Mouse (Mus musculus) cerebellum, adult 9-11 months (tissue): ENCODE data around the gene Slc22a18.
"Not testable (repeated sequence)": the region's sequence is repeated elsewhere in the genome, so short reads cannot be mapped to it uniquely, and the experiment has no call there.

ENCODE experiments used
- DNase-seq: peaks from one replicate; pipeline ENCODE4 v3.0.0; 2022

Slc22a18 gene

DNA sequence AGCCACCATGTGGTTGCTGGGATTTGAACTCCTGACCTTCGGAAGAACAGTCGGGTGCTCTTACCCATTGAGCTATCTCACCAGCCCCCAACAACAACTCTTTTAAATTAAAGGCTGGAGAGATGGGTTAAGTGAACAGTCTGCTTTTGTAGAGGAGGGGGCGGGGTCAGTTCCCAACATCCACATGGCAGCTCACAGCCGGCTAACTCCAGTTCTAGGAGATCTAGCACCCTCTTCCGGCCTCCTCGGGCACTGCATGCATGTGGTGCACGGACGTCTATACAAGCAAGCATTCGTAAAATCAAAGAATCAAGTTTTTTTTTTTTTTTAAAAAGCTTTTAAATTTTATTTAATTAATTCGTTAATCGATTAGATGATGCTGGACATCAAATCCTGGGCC is 32.3 kb downstream of the Slc22a18 start:
- DNase-seq = no peak

DNA sequence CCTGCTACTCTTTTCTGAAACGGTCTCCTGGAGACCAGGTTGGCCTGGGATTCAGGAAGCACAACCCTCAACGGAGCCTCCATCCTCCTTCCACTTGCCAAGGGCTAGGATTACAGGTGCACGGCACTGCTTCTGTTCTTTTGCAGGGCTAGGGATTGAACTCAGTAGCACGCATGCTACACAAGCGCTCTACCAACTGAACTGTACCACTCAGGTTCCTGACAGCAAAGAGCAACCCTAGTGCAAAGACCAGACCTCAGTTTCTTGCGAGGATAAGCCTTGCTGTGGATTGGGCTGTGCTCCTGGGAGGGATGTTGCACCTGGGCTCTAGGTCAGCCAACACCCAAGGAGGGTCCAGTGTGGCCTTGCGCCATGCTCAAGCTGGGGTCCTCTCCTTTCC is 32.7 kb downstream of the Slc22a18 start:
- no peak for DNase-seq

DNA sequence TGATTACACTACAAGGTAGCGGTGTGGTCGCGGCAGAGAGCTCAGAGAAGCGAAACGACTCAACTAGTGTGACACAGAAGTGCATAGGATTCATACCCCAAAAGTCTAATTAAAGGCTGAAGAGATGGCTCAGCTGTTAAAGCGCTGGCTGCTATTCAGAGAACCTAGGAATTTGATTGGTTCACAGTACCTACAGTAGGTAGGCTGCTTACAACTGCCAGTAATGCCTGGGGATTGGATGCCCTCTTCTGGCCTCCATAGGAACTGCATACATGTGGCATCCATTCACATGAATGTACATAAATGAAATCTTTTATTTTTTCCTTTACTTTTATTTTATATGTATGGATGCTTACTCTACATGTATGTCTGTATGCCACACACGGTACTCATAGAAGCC is 33.1 kb downstream of the Slc22a18 start:
- DNase-seq = no peak

DNA sequence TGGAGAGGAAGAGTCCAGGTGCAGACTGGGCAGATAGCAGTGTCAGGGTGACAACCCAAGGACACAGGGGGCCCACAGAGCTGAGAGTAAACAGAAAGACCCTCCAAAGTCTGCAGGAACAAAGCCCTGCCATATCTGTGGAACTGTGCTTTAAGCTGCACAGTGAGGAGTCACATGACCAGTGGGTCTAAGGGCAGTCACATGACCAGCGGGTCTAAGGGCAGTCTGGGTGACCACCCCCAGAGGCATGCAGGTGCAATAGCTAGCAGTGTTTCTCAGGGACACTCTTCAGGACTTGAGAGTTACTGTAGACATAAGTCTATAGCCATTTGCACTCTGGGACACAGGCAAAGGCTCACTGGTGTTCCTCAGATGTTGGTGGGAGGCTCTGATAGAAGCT is 36.0 kb downstream of the Slc22a18 start:
- DNase-seq = no peak

DNA sequence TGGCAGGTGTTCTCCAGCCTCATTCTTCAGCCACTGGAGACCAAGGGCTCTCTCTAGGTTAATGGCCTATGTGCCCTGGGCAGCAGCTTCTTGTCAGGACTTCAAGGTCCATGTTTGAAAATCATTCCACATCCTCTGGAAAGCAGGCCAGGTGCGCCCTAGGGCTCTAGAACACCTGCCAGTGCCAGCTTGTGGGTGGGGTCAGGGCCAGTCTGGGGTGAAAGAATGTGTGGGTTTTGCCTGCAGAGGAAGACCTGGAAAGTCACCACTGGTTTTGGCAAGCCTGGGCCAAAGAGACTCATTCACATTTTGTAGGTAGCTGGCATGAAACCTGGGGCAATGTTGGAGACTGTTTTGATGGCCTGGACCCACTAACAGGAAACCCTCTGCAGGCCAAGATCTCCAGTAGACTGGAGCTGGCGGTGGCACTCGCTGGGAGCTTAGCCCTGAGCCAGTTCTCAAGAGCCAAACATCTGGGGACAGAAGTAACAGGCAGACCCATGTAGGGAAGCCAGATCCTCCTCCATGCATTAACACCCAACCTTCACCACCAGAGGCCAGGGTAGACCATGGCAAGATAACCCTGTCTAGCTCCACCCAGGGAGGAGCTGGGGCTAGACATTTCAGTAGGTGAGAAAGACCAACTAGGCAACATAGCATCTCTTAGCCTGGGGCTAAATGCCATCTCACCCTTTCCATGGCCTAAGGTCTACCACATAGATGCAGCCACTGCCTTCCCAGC is 37.2 kb downstream of the Slc22a18 start:
- DNase-seq = no peak

DNA sequence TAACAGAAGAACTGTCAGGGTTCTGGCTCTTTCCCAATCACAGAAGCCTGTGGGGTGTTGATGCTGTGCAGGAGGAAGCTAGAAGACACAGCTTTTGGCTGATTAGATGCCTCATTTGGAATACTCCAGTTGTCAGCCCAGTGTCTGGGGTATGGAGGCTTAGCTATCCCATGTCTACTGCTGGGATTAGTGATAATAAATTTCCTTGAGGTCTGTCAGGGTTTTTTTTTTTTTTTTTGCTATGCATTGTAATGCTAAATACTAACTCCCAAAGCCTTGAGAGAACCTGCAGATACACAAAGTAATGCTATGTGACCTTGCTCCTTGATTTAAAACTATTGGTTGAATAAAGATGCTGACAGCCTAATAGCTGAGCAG is 37.8 kb downstream of the Slc22a18 start:
- DNase-seq = no peak

DNA sequence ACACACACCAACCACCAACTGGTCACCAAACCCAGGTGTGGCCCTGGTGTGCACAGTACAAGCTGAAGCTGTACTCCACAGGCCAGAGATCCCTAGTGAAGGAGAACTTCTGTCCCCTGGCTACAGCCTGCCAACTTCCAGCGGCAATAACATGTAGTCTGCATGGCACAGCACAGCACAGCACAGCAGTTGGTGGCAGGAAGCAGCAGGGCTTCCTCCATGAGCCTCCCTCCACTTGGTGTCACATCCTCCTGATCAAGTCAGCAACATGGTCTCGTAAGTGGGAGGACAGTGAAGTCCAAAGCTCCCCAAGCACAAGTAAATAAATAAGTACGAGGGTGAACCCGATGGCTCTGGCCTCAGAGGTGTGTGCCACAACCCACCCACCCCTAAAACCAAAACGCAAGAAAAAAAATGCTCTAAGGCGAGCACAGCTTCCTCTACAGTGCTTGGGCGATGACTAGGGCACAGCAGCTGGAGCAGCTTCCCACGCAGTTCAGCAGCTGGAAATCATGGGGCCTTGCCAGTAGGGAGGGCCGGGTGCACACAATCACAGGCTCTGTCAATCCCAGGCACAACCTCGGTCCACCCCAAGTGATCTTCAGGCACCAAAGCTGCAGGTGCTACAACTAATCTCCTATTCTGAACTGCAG is 40.4 kb downstream of the Slc22a18 start:
- DNase-seq = no peak

DNA sequence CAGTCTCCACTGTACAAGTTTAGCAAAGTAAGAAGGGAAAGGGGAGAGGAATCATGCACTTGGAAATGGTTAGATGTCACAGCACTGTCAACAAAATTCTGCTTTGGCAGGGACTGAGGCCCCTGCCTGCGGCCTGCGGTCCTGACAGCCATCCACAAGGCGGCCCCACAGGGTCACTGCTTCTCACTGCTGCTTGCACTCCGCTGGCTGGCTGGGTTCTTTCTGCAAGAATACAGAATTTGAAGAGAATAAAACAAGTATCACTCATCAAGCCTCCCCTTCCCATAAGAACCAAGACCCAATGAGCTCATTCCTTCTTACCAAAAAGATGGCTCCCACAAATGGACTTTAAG is 40.9 kb downstream of the Slc22a18 start:
- DNase-seq = no peak

DNA sequence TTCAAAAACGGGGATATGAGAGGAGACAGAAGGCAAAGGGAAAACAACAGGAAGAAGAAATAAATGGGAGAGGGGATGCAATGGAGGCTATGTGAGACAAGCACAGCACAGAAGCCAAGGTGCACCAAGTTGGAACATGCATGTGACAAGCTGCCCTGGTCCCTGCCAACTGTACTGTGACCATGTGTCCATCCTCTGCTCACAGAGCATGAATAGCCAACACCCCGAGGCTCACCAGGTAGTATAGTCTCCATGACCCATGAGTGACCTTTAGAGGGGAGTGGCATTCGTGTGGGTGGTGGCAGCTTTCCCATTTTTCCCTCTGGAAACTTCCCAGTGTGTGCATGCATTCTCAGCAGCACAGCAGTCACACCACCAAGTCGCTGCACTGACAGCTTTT is 45.8 kb downstream of the Slc22a18 start:
- no peak for DNase-seq

DNA sequence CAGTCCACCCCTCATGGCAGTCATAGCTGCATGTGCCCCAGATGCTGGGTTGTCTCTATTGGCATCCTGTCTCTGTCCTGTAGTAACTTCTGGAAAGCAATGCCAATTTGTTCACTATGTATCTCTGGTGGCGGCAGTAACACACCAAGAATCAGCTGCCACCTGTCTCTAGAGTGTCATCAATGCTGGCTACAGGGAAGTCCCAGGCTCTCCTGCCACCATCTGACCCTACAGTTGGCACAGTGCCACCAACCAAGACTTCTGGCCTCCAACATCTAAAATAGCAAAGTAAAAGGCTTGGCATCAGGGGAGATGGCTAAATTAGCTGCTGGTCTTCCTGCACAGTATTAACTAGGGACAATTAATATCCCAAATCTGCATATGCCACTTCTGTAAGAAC is 58.9 kb downstream of the Slc22a18 start:
- DNase-seq = no peak

DNA sequence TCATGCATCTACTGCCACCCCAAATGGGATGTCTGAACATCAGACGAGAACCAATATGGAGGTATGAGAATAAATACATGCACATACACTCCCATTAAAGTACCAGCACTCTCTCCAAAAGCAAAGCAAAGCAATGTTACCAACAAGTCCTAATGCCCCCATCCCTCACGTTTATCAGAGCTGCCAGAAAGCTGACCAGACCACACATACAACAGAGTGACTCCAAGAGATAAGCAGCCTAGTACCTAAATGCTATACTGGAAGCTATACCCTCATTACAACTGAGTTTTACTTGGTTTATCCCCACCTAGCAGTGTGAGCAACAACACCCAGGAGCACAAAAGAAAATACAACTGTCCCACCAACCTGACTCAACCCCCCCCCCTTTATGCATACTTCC is 59.7 kb downstream of the Slc22a18 start:
- no peak for DNase-seq

DNA sequence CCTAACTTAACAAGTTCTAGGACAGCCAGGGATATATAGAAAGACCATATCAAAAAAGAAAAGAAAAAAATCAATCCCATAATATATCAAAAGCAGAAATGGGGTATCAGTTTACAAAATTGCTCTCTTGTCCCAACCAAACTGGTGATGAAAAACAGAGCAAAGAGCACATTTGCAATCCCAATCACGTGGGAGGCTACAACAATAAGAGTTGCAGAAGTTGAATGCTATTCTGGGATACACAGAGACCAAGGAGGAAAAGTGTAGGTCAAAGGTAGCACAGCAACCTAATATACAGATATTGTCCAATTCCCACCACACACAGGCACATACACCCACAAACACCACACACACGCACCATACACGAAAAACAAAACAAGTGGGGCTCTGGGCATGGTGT is 62.7 kb downstream of the Slc22a18 start:
- no peak for DNase-seq

DNA sequence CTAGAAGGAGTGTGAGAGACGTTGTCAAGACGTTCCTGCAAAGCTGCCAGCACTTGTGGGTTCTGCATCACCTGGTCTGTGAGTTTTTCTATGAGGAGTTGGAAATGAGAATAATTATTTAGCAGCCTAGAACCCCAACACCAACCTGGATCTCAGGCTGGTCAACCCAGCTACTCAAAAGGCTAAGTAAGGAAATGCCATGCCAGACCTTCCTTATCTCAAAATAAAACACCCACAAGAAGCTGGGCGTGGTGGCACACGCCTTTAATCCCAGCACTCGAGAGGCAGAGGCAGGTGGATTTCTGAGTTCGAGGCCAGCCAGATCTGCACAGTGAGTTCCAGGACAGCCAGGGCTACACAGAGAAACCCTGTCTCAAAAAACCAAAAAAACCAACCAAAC is 64.7 kb downstream of the Slc22a18 start:
- DNase-seq = not testable (repeated sequence)

DNA sequence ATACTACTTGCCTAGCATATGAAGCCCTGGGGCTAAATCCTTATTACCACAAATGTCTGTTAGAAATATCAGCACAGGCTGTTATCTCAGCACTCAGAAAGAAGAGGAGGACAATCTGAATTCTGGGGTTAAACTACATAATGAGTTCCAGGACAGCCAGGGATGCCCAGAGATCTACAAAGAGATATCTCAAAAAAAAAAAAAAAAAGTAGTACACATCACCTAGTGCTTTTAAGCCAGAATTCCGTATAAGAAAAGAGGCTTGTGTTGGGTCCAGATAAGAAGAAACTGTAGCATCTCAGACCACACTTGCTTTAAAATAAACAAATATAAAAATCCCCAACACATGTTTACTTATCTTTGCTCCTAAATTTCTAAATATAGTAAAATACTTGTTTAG is 65.1 kb downstream of the Slc22a18 start:
- no peak for DNase-seq

DNA sequence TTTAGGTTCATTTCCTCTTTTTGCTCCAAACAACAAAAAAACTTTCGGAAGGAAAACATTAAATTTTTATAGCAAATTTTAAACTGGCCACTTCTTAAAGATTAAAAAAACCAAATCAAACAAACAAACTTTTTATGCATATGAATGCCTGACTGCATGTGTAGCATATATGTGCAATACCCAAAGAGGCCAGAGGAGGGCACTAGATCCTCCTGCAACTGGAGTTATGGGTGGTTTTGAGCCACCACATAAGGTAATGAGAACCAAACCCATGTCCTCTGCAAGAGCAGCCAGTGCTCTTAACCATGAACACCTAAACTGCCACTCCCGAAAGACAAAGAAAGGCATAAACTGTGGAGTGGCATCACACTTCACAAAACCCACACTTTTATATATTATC is 70.8 kb downstream of the Slc22a18 start:
- no peak for DNase-seq

DNA sequence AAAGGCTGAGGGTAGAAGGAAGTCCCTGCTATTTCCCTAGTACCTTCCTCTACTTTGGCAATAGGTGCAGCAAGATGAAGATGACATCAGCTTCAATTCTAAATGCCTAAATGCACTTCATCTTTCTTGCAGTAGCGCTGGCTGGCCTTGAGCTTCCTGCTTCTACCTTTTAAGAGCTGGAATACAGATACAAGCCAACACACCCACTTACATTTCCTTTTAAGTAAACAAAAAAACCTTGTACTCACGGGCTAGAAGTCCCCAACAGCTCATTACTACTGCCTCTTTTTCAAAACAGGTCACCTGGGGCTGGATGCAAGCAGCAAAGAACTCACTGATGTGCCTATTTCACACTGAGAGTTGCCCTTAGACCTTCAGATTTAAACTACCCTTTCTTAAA is 73.0 kb downstream of the Slc22a18 start:
- no peak for DNase-seq

DNA sequence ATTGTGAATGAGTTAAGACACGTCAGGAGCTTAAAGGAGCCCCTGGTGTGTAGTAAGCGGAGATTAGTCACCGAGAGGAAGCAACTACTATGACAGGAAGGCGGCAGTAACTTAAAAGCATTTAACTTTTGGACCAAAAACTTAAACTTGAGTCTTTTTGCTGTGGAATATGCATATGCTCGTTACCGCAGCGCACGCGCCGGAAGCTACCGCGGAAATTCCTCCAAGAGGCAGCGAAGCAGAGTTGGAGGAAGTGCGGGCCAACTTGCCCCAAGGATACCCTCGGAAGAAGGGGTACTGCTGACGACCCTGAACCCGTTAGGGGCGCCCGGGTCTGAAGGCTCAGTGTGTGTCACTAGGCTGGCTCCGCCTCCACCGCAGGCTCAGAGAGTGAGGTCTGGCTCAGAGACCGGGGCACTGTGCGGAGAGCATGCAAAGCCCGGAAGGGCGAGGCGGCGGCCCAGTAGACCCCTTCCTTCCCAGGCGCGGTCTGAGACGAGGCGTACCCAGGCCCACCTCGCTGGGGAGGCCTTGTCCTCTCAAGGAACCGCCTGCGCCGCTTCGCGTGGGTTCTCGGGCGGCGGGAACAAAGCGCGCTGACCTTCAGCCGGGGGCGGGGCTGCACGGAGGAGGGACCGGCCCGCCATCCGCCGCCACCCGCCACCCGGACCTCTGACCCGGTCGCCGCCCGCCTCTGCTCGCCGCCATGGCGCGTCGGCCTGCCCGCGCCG is 74.9 kb downstream of the Slc22a18 start:
- DNase-seq = no peak
